Mouse (Mus musculus): Measurements from ENCODE around the gene Ube2t. TPM values are rescaled to one million over a fixed set of nuclear protein-coding genes. Genes with fewer than 3 reads are reported as not detected.

Ube2t gene
- polyA plus RNA-seq, 1 experiment from 2014 or later, result 40.9 TPM

GRCm38 (mm10) chr1:134955637-134956176, 6.7 kb upstream of the Ube2t start, which contains the start of gene Ppp1r12b:
TSS of gene Ppp1r12b (minus strand) at chr1:134955942.
- peak within 1 kb of the TSS; percentile 72 for H3K4me2 ChIP-seq

GRCm38 (mm10) chr1:134960634-134961033, 1.7 kb upstream of the Ube2t start:
- Histone ChIP-seq H3K27me3 (no peaks in the 10 kb centered on the region), H3K9ac (no peak overlapping the region), H3K9me3 (no peaks in the 10 kb centered on the region), H3K4me1 (peaks cover 15% of the 10 kb centered on the region), H3K4me3 (no peak overlapping the region), H3K36me3 (no peaks in the 10 kb centered on the region; the same call in 1 of the 2 replicates), H3K27ac (no peak overlapping the region), H3K4me2 (no peak overlapping the region)
- 54% methylated on average over 7 of the region's 7 CpGs for WGBS
- ATAC-seq (ENCODE audit: borderline replicate concordance, extremely low read depth, low FRiP score, low TSS enrichment), result no peak

More at GRCm38 (mm10) chr1:134955637-134956176, 6.7 kb upstream of the Ube2t start, which contains the start of gene Ppp1r12b:
- no peaks in the 10 kb centered on the region for H3K27me3 ChIP-seq
- H3K27ac ChIP-seq, result peak within 1 kb of the TSS; percentile 87
- peak; percentile 99 for ATAC-seq (ENCODE audit: borderline replicate concordance, extremely low read depth, low FRiP score, low TSS enrichment)
- under 1% methylated on average over 39 of the region's 39 CpGs for WGBS
- no peaks in the 10 kb centered on the region for H3K9me3 ChIP-seq
- H3K36me3 ChIP-seq, result no peaks in the 10 kb centered on the region
- H3K9ac ChIP-seq, result peak within 1 kb of the TSS; percentile 81
- peak within 1 kb of the TSS; percentile 69 for H3K4me3 ChIP-seq
- peaks cover 13% of the 10 kb centered on the region for H3K4me1 ChIP-seq

DNA sequence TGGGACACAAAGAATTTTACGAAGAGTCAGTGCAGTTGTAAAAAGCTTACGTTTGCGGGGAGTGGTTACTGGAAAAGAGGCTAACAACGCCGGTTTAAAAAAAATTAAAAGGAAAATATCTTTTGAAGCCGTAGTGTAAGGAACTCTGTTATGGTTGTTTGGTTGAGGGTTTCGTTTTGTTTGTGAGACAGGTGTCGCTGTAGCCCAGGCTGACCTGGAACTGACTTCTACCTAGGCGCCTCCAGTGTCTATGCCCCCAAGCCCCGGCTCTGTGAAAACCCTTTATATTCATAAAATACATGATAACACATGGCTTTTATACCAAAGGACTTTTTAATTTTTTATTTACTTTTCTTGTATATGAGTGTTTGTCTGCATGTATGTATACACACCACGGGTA, 456 bp downstream of the Ube2t start:
- Histone ChIP-seq H3K4me3 (peak overlapping the region; percentile 79), H3K9ac (peak overlapping the region; percentile 70), H3K36me3 (peaks cover 3% of the 10 kb centered on the region), H3K9me3 (no peaks in the 10 kb centered on the region), H3K27ac (peak overlapping the region; percentile 49), H3K27me3 (no peaks in the 10 kb centered on the region), H3K4me1 (peaks cover 15% of the 10 kb centered on the region), H3K4me2 (peak overlapping the region; percentile 69)
- 1% methylated on average over 11 of the region's 11 CpGs for WGBS
- peak; percentile 41; the same call in 1 of the 2 replicates for ATAC-seq (ENCODE audit: borderline replicate concordance, extremely low read depth, low FRiP score, low TSS enrichment)

GRCm38 (mm10) chr1:134965430-134965829, 3.1 kb downstream of the Ube2t start:
- no peak for ATAC-seq (ENCODE audit: borderline replicate concordance, extremely low read depth, low FRiP score, low TSS enrichment)
- Histone ChIP-seq H3K27ac (no peak overlapping the region), H3K4me1 (peaks cover 15% of the 10 kb centered on the region), H3K9me3 (no peaks in the 10 kb centered on the region), H3K4me2 (no peak overlapping the region), H3K36me3 (peaks cover 29% of the 10 kb centered on the region), H3K9ac (no peak overlapping the region), H3K27me3 (no peaks in the 10 kb centered on the region), H3K4me3 (no peak overlapping the region)
- WGBS, result 95% methylated on average over 2 of the region's 2 CpGs

GRCm38 (mm10) chr1:134972920-134973319, 10.6 kb downstream of the Ube2t start:
- 77% methylated on average over 1 of the region's 1 CpGs for WGBS
- no peak for ATAC-seq (ENCODE audit: borderline replicate concordance, extremely low read depth, low FRiP score, low TSS enrichment)
- H3K36me3 ChIP-seq, result peaks cover 52% of the 10 kb centered on the region

DNA sequence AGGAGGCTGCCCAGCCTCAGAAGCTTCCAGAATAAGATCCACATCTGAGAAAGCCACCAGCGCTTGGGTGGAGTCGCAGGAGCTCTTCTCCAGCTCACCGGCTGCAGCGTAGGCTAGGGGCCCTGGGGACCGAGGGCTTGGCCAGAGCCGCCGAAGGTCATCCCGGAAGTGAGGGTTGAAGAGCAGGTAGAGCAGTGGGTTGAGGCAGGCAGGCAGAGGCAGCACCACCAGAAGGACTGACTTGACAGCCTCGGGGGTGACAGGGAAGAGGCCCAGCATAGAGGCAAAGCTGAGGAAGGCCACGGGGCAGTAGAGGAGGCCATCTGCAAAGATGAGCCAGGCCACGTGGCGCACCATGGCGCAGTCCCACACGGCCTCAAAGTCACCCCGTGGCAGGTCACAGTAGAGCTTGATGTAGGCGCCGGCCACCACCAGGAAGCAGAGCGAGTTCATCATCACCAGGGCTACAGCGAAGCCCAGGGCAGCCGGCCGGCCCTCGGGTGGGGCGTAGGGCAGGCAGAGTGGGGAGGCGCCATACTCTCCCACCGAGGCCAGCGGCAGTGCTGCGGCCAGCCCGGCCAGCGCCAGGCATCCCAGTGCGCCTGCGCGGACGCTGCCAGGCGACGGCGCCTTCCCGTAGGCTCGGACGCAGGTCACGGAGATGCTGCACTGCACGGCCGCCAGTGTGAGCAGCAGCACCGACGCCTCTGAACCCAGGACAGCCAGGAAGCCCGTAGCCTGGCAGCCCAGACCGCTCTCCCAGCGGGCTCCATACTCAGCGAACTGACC, 25.0 kb downstream of the Ube2t start:
- no peak overlapping the region for H3K27ac ChIP-seq
- H3K4me2 ChIP-seq, result peak overlapping the region; percentile 84
- H3K9me3 ChIP-seq, result no peaks in the 10 kb centered on the region
- peak overlapping the region; percentile 37 for H3K4me3 ChIP-seq
- no peak overlapping the region for H3K9ac ChIP-seq
- 29% methylated on average over 48 of the region's 48 CpGs for WGBS
- peaks cover 10% of the 10 kb centered on the region; the same call in 1 of the 2 replicates for H3K4me1 ChIP-seq
- peak; percentile 64 for ATAC-seq (ENCODE audit: borderline replicate concordance, extremely low read depth, low FRiP score, low TSS enrichment)
- no peaks in the 10 kb centered on the region for H3K36me3 ChIP-seq
- peaks cover 40% of the 10 kb centered on the region for H3K27me3 ChIP-seq

More at GRCm38 (mm10) chr1:134972920-134973319, 10.6 kb downstream of the Ube2t start:
- no peak overlapping the region for H3K4me3 ChIP-seq
- no peaks in the 10 kb centered on the region for H3K4me1 ChIP-seq
- no peak overlapping the region for H3K27ac ChIP-seq
- no peaks in the 10 kb centered on the region for H3K9me3 ChIP-seq
- H3K4me2 ChIP-seq, result no peak overlapping the region
- H3K9ac ChIP-seq, result no peak overlapping the region
- no peaks in the 10 kb centered on the region for H3K27me3 ChIP-seq

- peaks cover 10% of the 10 kb centered on the region; the same call in 1 of the 2 replicates for H3K4me1 ChIP-seq
- H3K27ac ChIP-seq, result no peak overlapping the region
- WGBS, result 12% methylated on average over 14 of the region's 14 CpGs
- H3K4me2 ChIP-seq, result peak overlapping the region; percentile 84
- no peaks in the 10 kb centered on the region for H3K9me3 ChIP-seq
- peak overlapping the region; percentile 37 for H3K4me3 ChIP-seq
- peaks cover 41% of the 10 kb centered on the region for H3K27me3 ChIP-seq
- H3K36me3 ChIP-seq, result no peaks in the 10 kb centered on the region
- no peak overlapping the region for H3K9ac ChIP-seq
- no peak for ATAC-seq (ENCODE audit: borderline replicate concordance, extremely low read depth, low FRiP score, low TSS enrichment)
These were observed 25.6 kb downstream of the Ube2t start for GRCm38 (mm10) chr1:134987962-134988341.

DNA sequence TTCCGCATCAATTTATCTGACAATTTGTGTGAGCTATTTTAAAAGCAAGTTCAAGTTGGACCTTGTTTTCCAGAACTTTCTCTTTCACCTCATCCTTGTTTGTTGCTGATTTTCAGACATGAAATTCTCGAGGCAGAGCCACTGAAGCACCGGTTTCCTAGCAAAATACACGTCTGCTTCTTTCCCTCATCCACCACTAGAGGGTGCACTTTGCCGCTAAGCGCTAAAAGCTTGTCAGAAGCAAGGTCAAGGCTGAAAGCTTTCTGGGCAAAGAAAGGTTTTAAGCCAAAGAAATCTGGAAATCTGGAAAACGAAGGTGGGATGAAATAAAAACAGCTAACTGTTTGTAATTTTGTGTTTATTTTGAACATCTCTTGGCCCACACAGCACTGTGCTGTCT, 27.0 kb downstream of the Ube2t start:
- Histone ChIP-seq H3K4me3 (no peak overlapping the region), H3K27ac (no peak overlapping the region), H3K4me1 (peaks cover 10% of the 10 kb centered on the region; the same call in 1 of the 2 replicates), H3K4me2 (no peak overlapping the region), H3K27me3 (peaks cover 53% of the 10 kb centered on the region), H3K36me3 (no peaks in the 10 kb centered on the region), H3K9me3 (no peaks in the 10 kb centered on the region), H3K9ac (no peak overlapping the region)
- WGBS, result 8% methylated on average over 7 of the region's 7 CpGs
- no peak for ATAC-seq (ENCODE audit: borderline replicate concordance, extremely low read depth, low FRiP score, low TSS enrichment)

- Histone ChIP-seq H3K4me3 (no peak overlapping the region), H3K9ac (no peak overlapping the region), H3K4me1 (peaks cover 10% of the 10 kb centered on the region; the same call in 1 of the 2 replicates), H3K4me2 (no peak overlapping the region), H3K27me3 (peaks cover 71% of the 10 kb centered on the region), H3K36me3 (no peaks in the 10 kb centered on the region), H3K27ac (no peak overlapping the region), H3K9me3 (no peaks in the 10 kb centered on the region)
- ATAC-seq (ENCODE audit: borderline replicate concordance, extremely low read depth, low FRiP score, low TSS enrichment), result no peak
- 24% methylated on average over 8 of the region's 8 CpGs for WGBS
These were observed 29.8 kb downstream of the Ube2t start for GRCm38 (mm10) chr1:134992046-134992645.

GRCm38 (mm10) chr1:134994739-134995138, 32.4 kb downstream of the Ube2t start:
- ATAC-seq (ENCODE audit: borderline replicate concordance, extremely low read depth, low FRiP score, low TSS enrichment), result no peak
- no peak overlapping the region for H3K9ac ChIP-seq
- 51% methylated on average over 3 of the region's 3 CpGs for WGBS
- no peak overlapping the region for H3K4me2 ChIP-seq
- no peaks in the 10 kb centered on the region for H3K36me3 ChIP-seq
- H3K4me3 ChIP-seq, result no peak overlapping the region
- no peaks in the 10 kb centered on the region for H3K9me3 ChIP-seq
- H3K27ac ChIP-seq, result no peak overlapping the region
- H3K4me1 ChIP-seq, result no peaks in the 10 kb centered on the region
- H3K27me3 ChIP-seq, result peaks cover 61% of the 10 kb centered on the region

DNA sequence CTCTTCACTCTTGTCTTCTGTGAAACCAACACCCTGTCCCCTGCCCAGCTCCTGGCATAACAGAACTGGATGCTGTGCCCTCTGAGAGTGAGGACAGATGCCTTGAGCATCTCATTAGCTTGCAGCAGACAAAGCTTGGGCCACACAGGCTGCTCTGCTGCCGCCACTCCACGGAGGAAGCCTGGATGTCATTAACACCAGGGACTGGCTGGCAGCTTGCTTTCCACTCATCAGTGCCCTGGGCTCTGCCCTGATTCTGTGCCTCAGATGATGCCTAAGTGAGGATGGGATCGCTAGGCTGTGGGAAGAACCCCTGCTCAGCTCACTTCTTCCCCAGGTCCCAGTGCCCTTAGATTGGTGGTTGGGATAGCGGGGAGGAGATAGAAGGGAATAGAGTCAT, 33.1 kb downstream of the Ube2t start:
- Histone ChIP-seq H3K4me3 (no peak overlapping the region), H3K9me3 (no peaks in the 10 kb centered on the region), H3K4me2 (no peak overlapping the region), H3K27me3 (peaks cover 55% of the 10 kb centered on the region), H3K36me3 (no peaks in the 10 kb centered on the region), H3K27ac (no peak overlapping the region), H3K4me1 (no peaks in the 10 kb centered on the region), H3K9ac (no peak overlapping the region)
- WGBS, result 60% methylated on average over 4 of the region's 4 CpGs
- ATAC-seq (ENCODE audit: borderline replicate concordance, extremely low read depth, low FRiP score, low TSS enrichment), result no peak

DNA sequence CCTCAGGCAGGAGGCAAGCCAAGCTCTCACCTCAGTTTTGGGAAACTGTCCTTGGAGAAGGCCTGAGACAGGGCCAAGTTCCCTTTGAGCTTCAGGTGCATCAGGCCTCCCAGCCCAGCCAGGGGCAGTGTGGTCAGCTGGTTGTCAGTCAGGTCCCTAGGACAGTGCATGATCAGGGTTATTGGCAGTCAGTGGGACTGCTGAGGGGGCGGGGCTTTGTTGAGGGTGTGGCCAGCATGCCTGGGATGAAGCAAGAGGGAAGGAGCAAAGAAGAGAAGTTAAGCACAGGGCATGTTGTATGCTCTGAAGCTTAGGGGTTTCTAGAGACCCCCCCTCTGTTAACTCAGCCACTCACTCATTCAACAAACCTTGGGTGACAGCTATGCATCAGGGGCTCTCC, 33.6 kb downstream of the Ube2t start:
- H3K4me2 ChIP-seq, result no peak overlapping the region
- H3K27me3 ChIP-seq, result peaks cover 52% of the 10 kb centered on the region
- H3K36me3 ChIP-seq, result no peaks in the 10 kb centered on the region
- no peak overlapping the region for H3K27ac ChIP-seq
- no peaks in the 10 kb centered on the region for H3K4me1 ChIP-seq
- no peak overlapping the region for H3K9ac ChIP-seq
- no peak overlapping the region for H3K4me3 ChIP-seq
- no peaks in the 10 kb centered on the region for H3K9me3 ChIP-seq
- no peak for ATAC-seq (ENCODE audit: borderline replicate concordance, extremely low read depth, low FRiP score, low TSS enrichment)
- 14% methylated on average over 1 of the region's 1 CpGs for WGBS

All from lung, embryonic 15.5 days (tissue).